Mouse (Mus musculus) spleen, postnatal 14 days (tissue): ENCODE measurements around the gene Sgms1.

ENCODE experiments used
- DNase-seq, 2 experiments: peaks; one replicate each; pipeline ENCODE4 v3.0.0; 2021 to 2022; ENCODE audit warnings: low spot score in 2 of 2

Sgms1 gene

GRCm38 (mm10) chr19:32269141-32269843 lies 120.2 kb downstream of the Sgms1 start:
- DNase-seq = no peak

GRCm38 (mm10) chr19:32268562-32268961 lies 121.0 kb downstream of the Sgms1 start:
- no peak for DNase-seq

- DNase-seq = no peak
These were observed 122.9 kb downstream of the Sgms1 start for GRCm38 (mm10) chr19:32266385-32267252.

GRCm38 (mm10) chr19:32263753-32264152 lies 125.8 kb downstream of the Sgms1 start:
- DNase-seq = no peak

- no peak for DNase-seq
These were observed 126.5 kb downstream of the Sgms1 start for GRCm38 (mm10) chr19:32262805-32263572.

GRCm38 (mm10) chr19:32260869-32261688 lies 128.4 kb downstream of the Sgms1 start:
- DNase-seq = no peak

GRCm38 (mm10) chr19:32259830-32260229 lies 129.7 kb downstream of the Sgms1 start:
- no peak for DNase-seq

- no peak for DNase-seq
These were observed 130.5 kb downstream of the Sgms1 start for GRCm38 (mm10) chr19:32259048-32259447.

- no peak for DNase-seq
These were observed 131.4 kb downstream of the Sgms1 start for GRCm38 (mm10) chr19:32258146-32258545.

- no peak for DNase-seq
These were observed 131.9 kb downstream of the Sgms1 start for GRCm38 (mm10) chr19:32257616-32258015.

GRCm38 (mm10) chr19:32256706-32257415 lies 132.7 kb downstream of the Sgms1 start:
- no peak for DNase-seq

GRCm38 (mm10) chr19:32255429-32256185 lies 133.9 kb downstream of the Sgms1 start:
- no peak for DNase-seq

GRCm38 (mm10) chr19:32254739-32255344 lies 134.7 kb downstream of the Sgms1 start:
- DNase-seq = peak in 1 of 2 experiments; percentile 30

GRCm38 (mm10) chr19:32254204-32254603 lies 135.3 kb downstream of the Sgms1 start:
- DNase-seq = no peak

GRCm38 (mm10) chr19:32252987-32253386 lies 136.5 kb downstream of the Sgms1 start:
- DNase-seq = no peak

GRCm38 (mm10) chr19:32252451-32252850 lies 137.1 kb downstream of the Sgms1 start:
- no peak for DNase-seq

GRCm38 (mm10) chr19:32249181-32250130 lies 140.1 kb downstream of the Sgms1 start:
- DNase-seq = no peak

GRCm38 (mm10) chr19:32244881-32245280 lies 144.6 kb downstream of the Sgms1 start:
- DNase-seq = no peak
